Mouse (Mus musculus) bone marrow macrophage, adult 2 months (primary cell): ENCODE results near the gene Trim46. TPM values are rescaled to one million over a fixed set of nuclear protein-coding genes. Genes with fewer than 3 reads are reported as not detected.
"Not testable (repeated sequence)": the region's sequence is repeated elsewhere in the genome, so short reads cannot be mapped to it uniquely, and the experiment has no call there.

Experiments
- H3K27ac ChIP-seq: 2 replicates; pipeline ENCODE4 v1.5.1; 2012; ENCODE audit warnings: low read depth, low read length; ENCODE audit not compliant: insufficient read depth
- H3K4me1 ChIP-seq: 2 replicates; pipeline ENCODE4 v1.6.1; 2012; ENCODE audit warnings: low read length; ENCODE audit not compliant: control insufficient read depth, insufficient read depth
- H3K4me3 ChIP-seq: 2 replicates; pipeline ENCODE4 v1.5.1; 2012; ENCODE audit warnings: mild to moderate bottlenecking, low read length, moderate library complexity; ENCODE audit not compliant: insufficient read depth
- CTCF ChIP-seq: IDR thresholded peaks from 2 replicates; pipeline ENCODE4 v1.5.1; 2012; ENCODE audit warnings: low read depth, mild to moderate bottlenecking, low read length, moderate library complexity
- POLR2A ChIP-seq: IDR thresholded peaks from 2 replicates; pipeline ENCODE4 v1.6.1; 2012; ENCODE audit warnings: mild to moderate bottlenecking, low read depth, low read length, borderline replicate concordance
- polyA plus RNA-seq: library from polyadenylated mRNA; stranded (reverse); fragments of >200 nt; gene quantifications from 2 replicates; pipeline ENCODE4 v1.2.4, GENCODE M21; 2012; ENCODE audit not compliant: missing spikeins, insufficient read depth, insufficient read length

Trim46 gene
- polyA plus RNA-seq, 1 experiment, result 0.34 TPM

- Histone ChIP-seq H3K4me3 (peak within 1 kb of the TSS; percentile 64), H3K27ac (no peak within 1 kb of the TSS), H3K4me1 (peaks cover 17% of the 10 kb centered on the region)
- TF ChIP-seq POLR2A, result no peak
- TF ChIP-seq CTCF, result no peak
Measured at GRCm38 (mm10) chr3:89228836-89229235, 17.3 kb downstream of the Trim46 start, which contains the start of gene Muc1. Gene Muc1 (plus strand): TSS chr3:89229057.

- Histone ChIP-seq H3K27ac (no peak overlapping the region), H3K4me3 (peak overlapping the region; percentile 64), H3K4me1 (peaks cover 12% of the 10 kb centered on the region)
- TF ChIP-seq CTCF (peak; percentile 96), POLR2A (no peak)
Measured at GRCm38 (mm10) chr3:89228180-89228549, 17.9 kb downstream of the Trim46 start.

GRCm38 (mm10) chr3:89227307-89228179 lies 18.6 kb downstream of the Trim46 start:
- Histone ChIP-seq H3K27ac (no peak overlapping the region), H3K4me3 (peak overlapping the region; percentile 64), H3K4me1 (peaks cover 7% of the 10 kb centered on the region; the same call in 1 of the 2 replicates)
- no peak for TF ChIP-seq CTCF

GRCm38 (mm10) chr3:89226900-89227299 lies 19.2 kb downstream of the Trim46 start, which contains the start of gene Mtx1:
Gene Mtx1 (minus strand): TSS chr3:89227088.
- H3K4me3 ChIP-seq, result peak within 1 kb of the TSS; percentile 64
- peaks cover 7% of the 10 kb centered on the region; the same call in 1 of the 2 replicates for H3K4me1 ChIP-seq
- TF ChIP-seq POLR2A (no peak), CTCF (no peak)
- H3K27ac ChIP-seq, result no peak within 1 kb of the TSS

- Histone ChIP-seq H3K4me3 (no peak overlapping the region), H3K27ac (no peak overlapping the region), H3K4me1 (peaks cover 7% of the 10 kb centered on the region; the same call in 1 of the 2 replicates)
- TF ChIP-seq POLR2A (no peak), CTCF (no peak)
Measured at GRCm38 (mm10) chr3:89226361-89226760, 19.7 kb downstream of the Trim46 start.

GRCm38 (mm10) chr3:89225918-89226317 lies 20.2 kb downstream of the Trim46 start:
- H3K4me3 ChIP-seq, result no peak overlapping the region
- H3K27ac ChIP-seq, result no peak overlapping the region
- peaks cover 5% of the 10 kb centered on the region; the same call in 1 of the 2 replicates for H3K4me1 ChIP-seq
- TF ChIP-seq POLR2A (no peak), CTCF (no peak)

GRCm38 (mm10) chr3:89225321-89225815 lies 20.7 kb downstream of the Trim46 start:
- peaks cover 5% of the 10 kb centered on the region; the same call in 1 of the 2 replicates for H3K4me1 ChIP-seq
- H3K27ac ChIP-seq, result no peak overlapping the region
- TF ChIP-seq POLR2A (no peak), CTCF (no peak)
- H3K4me3 ChIP-seq, result no peak overlapping the region

GRCm38 (mm10) chr3:89224796-89225195 lies 21.3 kb downstream of the Trim46 start:
- TF ChIP-seq POLR2A, result no peak
- no peak for TF ChIP-seq CTCF
- Histone ChIP-seq H3K27ac (no peak overlapping the region), H3K4me3 (no peak overlapping the region), H3K4me1 (peaks cover 5% of the 10 kb centered on the region; the same call in 1 of the 2 replicates)

GRCm38 (mm10) chr3:89221167-89221566 lies 24.9 kb downstream of the Trim46 start:
- TF ChIP-seq POLR2A (no peak), CTCF (no peak)
- Histone ChIP-seq H3K27ac (no peak overlapping the region), H3K4me3 (no peak overlapping the region), H3K4me1 (no peaks in the 10 kb centered on the region)

- Histone ChIP-seq H3K27ac (no peak overlapping the region), H3K4me1 (peaks cover 3% of the 10 kb centered on the region), H3K4me3 (no peak overlapping the region)
- TF ChIP-seq POLR2A, result no peak
- no peak for TF ChIP-seq CTCF
Measured at GRCm38 (mm10) chr3:89219546-89219945, 26.6 kb downstream of the Trim46 start.

GRCm38 (mm10) chr3:89218271-89218670 lies 27.8 kb downstream of the Trim46 start:
- TF ChIP-seq CTCF (no peak), POLR2A (no peak)
- Histone ChIP-seq H3K4me1 (peaks cover 5% of the 10 kb centered on the region), H3K4me3 (no peak overlapping the region), H3K27ac (no peak overlapping the region)

GRCm38 (mm10) chr3:89216407-89216806 lies 29.7 kb downstream of the Trim46 start:
- not testable (repeated sequence) for H3K4me3 ChIP-seq, H3K27ac ChIP-seq
- H3K4me1 ChIP-seq, result peaks cover 14% of the 10 kb centered on the region
